Mouse (Mus musculus): ENCODE measurements around the gene Polr1a. TPM values are rescaled to one million over a fixed set of nuclear protein-coding genes. Genes with fewer than 3 reads are reported as not detected.

Polr1a gene
- polyA plus RNA-seq, 1 experiment from 2014 or later = 19.2 TPM

- ATAC-seq = no peak
- 59% methylated on average over 8 of the region's 8 CpGs for WGBS
- H3K4me2 ChIP-seq = no peak overlapping the region
- H3K27ac ChIP-seq = no peak overlapping the region
- H3K9me3 ChIP-seq (replicated peaks) = no peaks in the 10 kb centered on the region
- H3K9ac ChIP-seq = no peak overlapping the region
- no peaks in the 10 kb centered on the region for H3K27me3 ChIP-seq
- H3K36me3 ChIP-seq (ENCODE audit: poor library complexity, severe bottlenecking) = no peaks in the 10 kb centered on the region
- no peak overlapping the region for H3K4me3 ChIP-seq
- H3K4me1 ChIP-seq = no peaks in the 10 kb centered on the region
These were observed 80.9 kb downstream of the Polr1a start for GRCm38 (mm10) chr6:71989647-71990351.

GRCm38 (mm10) chr6:71990371-71990837 lies 81.6 kb downstream of the Polr1a start:
- Histone ChIP-seq H3K4me1 (no peaks in the 10 kb centered on the region), H3K27ac (no peak overlapping the region), H3K4me3 (no peak overlapping the region), H3K36me3 (ENCODE audit: poor library complexity, severe bottlenecking) (no peaks in the 10 kb centered on the region), H3K9ac (no peak overlapping the region), H3K4me2 (no peak overlapping the region), H3K9me3 (replicated peaks) (no peaks in the 10 kb centered on the region), H3K27me3 (no peaks in the 10 kb centered on the region)
- ATAC-seq = no peak
- 79% methylated on average over 8 of the region's 8 CpGs for WGBS

DNA sequence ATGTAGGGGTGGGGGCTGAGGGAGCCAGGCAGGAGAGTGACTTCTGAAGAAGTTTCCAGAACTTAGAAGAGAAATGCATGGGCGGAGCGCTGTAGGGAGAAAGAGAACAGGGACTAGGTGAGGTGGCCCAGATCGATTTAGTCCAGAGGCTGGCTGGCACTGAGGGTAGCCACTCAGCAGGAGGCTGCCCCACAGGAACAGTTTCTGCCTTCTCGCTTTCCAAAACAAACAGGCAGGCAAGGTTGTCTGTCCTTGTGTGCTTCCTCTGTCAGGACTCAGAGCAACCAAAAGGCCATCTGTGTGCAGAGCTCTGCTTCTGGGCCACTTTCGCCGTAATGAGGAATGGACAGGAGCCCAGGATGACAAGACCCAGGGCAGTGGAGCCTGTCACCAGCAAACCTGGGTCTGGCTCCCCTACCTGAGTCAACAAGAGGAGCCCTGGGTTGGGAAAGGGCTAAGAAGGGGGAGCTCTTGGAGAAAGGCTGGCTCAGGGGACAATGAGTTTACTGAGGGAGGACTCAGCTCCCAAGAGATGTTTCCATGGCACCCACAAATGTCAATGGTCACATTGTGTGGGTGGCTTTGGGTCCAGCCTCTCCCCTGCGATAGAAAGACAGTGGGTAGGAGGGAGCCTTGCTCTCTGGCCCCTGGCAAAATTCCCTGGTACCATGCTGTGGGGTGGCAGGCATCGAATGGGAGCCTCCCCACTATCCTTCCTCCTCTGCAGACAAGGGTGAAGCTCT lies 82.5 kb downstream of the Polr1a start:
- H3K9me3 ChIP-seq (replicated peaks) = no peaks in the 10 kb centered on the region
- H3K27ac ChIP-seq = no peak overlapping the region
- ATAC-seq = no peak
- H3K4me1 ChIP-seq = no peaks in the 10 kb centered on the region
- H3K4me2 ChIP-seq = no peak overlapping the region
- no peak overlapping the region for H3K4me3 ChIP-seq
- no peaks in the 10 kb centered on the region for H3K27me3 ChIP-seq
- H3K9ac ChIP-seq = no peak overlapping the region
- H3K36me3 ChIP-seq (ENCODE audit: poor library complexity, severe bottlenecking) = no peaks in the 10 kb centered on the region
- 68% methylated on average over 8 of the region's 8 CpGs for WGBS

DNA sequence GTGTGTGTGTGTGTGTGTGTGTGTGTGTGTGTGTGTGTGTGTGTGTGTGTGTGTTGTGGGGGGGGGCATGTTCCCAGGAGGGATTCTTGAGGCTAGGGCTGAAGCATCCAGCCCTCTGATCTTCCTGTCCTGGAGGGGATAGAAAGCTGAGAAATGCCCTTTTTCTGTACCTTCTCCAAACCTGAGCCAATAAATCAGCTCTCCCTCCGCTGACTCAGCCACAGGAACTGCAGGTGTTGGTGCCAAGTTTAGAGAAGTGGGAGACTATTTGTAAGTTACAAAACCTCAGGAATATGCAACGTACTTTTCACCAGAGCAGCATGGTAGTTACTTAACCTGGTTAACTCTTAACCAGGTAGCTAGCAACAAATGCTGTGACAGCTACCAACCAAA lies 83.1 kb downstream of the Polr1a start:
- no peaks in the 10 kb centered on the region for H3K4me1 ChIP-seq
- H3K4me3 ChIP-seq = no peak overlapping the region
- 83% methylated on average over 2 of the region's 2 CpGs for WGBS
- no peak overlapping the region for H3K27ac ChIP-seq
- H3K9me3 ChIP-seq (replicated peaks) = no peaks in the 10 kb centered on the region
- no peak for ATAC-seq
- no peaks in the 10 kb centered on the region for H3K27me3 ChIP-seq
- H3K36me3 ChIP-seq (ENCODE audit: poor library complexity, severe bottlenecking) = no peaks in the 10 kb centered on the region
- no peak overlapping the region for H3K9ac ChIP-seq
- no peak overlapping the region for H3K4me2 ChIP-seq

DNA sequence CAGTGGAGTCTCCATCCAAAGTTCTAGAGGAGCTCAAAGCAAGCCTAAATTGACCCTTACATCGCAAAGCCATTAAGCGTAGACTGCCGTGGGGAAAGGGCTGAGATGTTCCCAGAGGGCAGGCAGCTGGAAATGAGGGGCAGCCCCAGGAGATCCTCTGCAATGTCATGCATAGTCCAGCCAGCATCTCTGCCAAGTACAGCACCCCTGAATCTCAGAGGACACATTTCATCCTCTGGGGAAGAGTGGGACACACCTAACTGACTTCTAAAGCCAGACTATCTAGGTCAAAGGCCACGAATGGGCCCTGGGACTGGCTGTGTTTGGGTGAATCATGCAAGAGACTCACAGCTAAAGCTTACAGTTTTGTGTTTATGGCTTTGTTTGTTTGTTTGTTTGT lies 85.2 kb downstream of the Polr1a start:
- H3K27ac ChIP-seq = no peak overlapping the region
- H3K4me2 ChIP-seq = no peak overlapping the region
- 95% methylated on average over 4 of the region's 4 CpGs for WGBS
- H3K4me1 ChIP-seq = no peaks in the 10 kb centered on the region
- no peak overlapping the region for H3K4me3 ChIP-seq
- H3K27me3 ChIP-seq = no peaks in the 10 kb centered on the region
- no peak overlapping the region for H3K9ac ChIP-seq
- no peak for ATAC-seq
- no peaks in the 10 kb centered on the region for H3K36me3 ChIP-seq (ENCODE audit: poor library complexity, severe bottlenecking)
- H3K9me3 ChIP-seq (replicated peaks) = no peaks in the 10 kb centered on the region

DNA sequence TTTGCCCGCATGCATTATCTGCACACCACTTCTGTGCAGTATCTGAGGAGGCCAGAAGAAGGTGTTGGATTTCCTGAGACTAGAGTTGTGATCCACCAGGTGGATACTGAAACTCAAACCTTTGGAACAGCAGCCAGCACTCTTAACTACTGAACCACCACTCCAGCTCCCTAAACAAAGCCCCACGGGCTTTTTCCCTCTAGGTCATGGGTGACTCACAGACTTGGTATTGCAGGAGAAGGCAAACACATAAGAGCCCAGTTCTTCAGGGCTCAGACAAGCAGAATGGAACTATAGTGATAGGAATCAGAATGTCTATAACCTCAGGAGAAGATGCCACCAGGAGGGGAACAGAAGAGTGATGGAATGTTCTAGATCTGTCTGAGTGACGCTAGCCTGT lies 86.2 kb downstream of the Polr1a start:
- Histone ChIP-seq H3K9me3 (replicated peaks) (no peaks in the 10 kb centered on the region), H3K4me2 (no peak overlapping the region), H3K9ac (no peak overlapping the region), H3K4me3 (no peak overlapping the region), H3K36me3 (ENCODE audit: poor library complexity, severe bottlenecking) (no peaks in the 10 kb centered on the region), H3K27ac (no peak overlapping the region), H3K4me1 (no peaks in the 10 kb centered on the region), H3K27me3 (no peaks in the 10 kb centered on the region)
- ATAC-seq = no peak
- 86% methylated on average over 3 of the region's 3 CpGs for WGBS

GRCm38 (mm10) chr6:71997215-71997614 lies 88.4 kb downstream of the Polr1a start:
- H3K27me3 ChIP-seq = no peaks in the 10 kb centered on the region
- H3K9me3 ChIP-seq (replicated peaks) = no peaks in the 10 kb centered on the region
- no peak overlapping the region for H3K27ac ChIP-seq
- no peaks in the 10 kb centered on the region for H3K36me3 ChIP-seq (ENCODE audit: poor library complexity, severe bottlenecking)
- H3K4me3 ChIP-seq = no peak overlapping the region
- H3K4me1 ChIP-seq = no peaks in the 10 kb centered on the region
- no peak for ATAC-seq
- H3K4me2 ChIP-seq = no peak overlapping the region
- H3K9ac ChIP-seq = no peak overlapping the region
- WGBS = 90% methylated on average over 1 of the region's 1 CpGs

DNA sequence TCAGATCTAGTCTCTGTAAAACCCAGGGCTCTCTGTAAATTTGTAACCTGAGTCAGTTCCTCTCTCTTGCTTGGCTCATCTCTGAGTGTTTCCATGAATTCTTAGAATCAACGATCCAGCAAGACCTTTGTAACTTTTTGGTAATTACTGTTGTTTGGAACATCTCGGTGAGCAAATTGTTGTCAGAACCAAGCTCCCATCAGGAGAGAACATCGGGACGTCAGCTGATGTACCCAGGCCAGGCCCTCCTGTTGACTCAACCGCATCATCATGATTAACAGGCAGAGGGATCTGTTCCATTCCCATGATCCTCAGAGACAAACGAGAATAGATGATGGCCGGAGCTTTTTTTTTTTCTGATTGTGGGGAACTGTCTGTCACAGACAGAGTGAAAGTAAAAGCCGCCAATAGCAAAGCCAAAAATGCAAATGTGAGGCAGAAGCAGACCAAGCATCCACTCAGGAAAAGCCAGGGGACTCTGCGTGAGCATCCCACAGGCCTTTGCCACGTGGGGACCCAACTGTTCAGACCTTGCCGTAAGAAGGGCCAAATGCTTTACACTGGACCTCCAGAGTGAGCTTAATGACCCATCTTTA lies 91.2 kb downstream of the Polr1a start:
- no peak overlapping the region for H3K4me3 ChIP-seq
- no peak for ATAC-seq
- no peak overlapping the region for H3K4me2 ChIP-seq
- no peaks in the 10 kb centered on the region for H3K27me3 ChIP-seq
- H3K27ac ChIP-seq = no peak overlapping the region
- no peaks in the 10 kb centered on the region for H3K9me3 ChIP-seq (replicated peaks)
- no peaks in the 10 kb centered on the region for H3K4me1 ChIP-seq
- H3K36me3 ChIP-seq (ENCODE audit: poor library complexity, severe bottlenecking) = no peaks in the 10 kb centered on the region
- no peak overlapping the region for H3K9ac ChIP-seq
- WGBS = 85% methylated on average over 11 of the region's 11 CpGs

DNA sequence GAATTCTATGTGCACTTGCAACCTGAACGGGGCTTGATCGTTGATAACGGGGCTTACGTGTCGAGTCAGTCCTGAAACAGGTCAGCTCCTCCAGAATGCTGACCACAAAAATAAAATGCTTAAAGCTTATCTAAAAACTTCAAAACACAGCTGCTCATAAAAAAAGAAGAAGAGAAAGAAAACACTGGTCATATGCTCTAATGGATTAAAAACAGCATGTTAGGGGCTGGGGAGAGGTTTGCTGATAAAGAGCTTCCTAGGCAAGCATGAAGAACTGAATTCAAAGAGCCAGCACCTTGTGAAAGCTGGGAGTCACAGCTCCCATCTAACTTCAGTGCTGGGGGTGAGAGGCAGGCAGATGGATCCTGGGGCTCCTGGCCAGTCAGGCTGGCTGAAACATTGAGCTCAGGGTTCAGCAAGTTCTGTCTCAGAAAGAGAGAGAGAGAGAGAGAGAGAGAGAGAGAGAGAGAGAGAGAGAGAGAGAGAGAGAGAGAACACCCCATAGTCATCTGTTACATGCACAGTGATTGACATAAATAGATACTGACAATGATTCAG lies 92.4 kb downstream of the Polr1a start:
- WGBS = 95% methylated on average over 5 of the region's 5 CpGs
- Histone ChIP-seq H3K9ac (no peak overlapping the region), H3K27me3 (no peaks in the 10 kb centered on the region), H3K36me3 (ENCODE audit: poor library complexity, severe bottlenecking) (no peaks in the 10 kb centered on the region), H3K9me3 (replicated peaks) (no peaks in the 10 kb centered on the region), H3K4me3 (no peak overlapping the region), H3K4me1 (no peaks in the 10 kb centered on the region), H3K4me2 (no peak overlapping the region), H3K27ac (no peak overlapping the region)
- no peak for ATAC-seq

- Histone ChIP-seq H3K27me3 (no peaks in the 10 kb centered on the region), H3K4me2 (no peak overlapping the region), H3K36me3 (ENCODE audit: poor library complexity, severe bottlenecking) (no peaks in the 10 kb centered on the region), H3K4me1 (no peaks in the 10 kb centered on the region), H3K27ac (no peak overlapping the region), H3K4me3 (no peak overlapping the region), H3K9me3 (replicated peaks) (0 out of 2 replicates have a peak, but pooled peaks cover 3% of the 10 kb centered on the region), H3K9ac (no peak overlapping the region)
- ATAC-seq = no peak
- 78% methylated on average over 3 of the region's 3 CpGs for WGBS
These were observed 98.8 kb downstream of the Polr1a start for GRCm38 (mm10) chr6:72007411-72008212.

DNA sequence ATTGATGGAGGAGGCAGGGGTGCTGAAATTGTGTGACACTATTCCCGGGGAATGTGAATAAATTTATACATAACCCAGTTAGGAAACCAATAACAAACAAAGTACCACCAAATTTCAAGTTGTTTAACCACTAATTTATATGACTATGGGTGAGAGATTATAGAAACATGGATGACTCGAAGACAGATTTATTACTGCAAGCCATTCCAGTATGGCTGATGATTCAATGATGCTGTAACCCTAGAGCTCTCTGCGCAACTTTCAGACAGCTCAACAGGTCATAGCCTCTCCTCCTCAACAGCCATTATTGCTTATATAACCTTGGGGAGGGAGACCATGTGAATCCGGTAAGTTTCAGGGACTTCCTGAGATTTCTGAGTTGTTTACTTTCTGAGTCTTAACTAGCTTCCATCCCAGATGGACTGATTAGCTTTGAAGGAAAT lies 99.4 kb downstream of the Polr1a start:
- Histone ChIP-seq H3K4me2 (no peak overlapping the region), H3K36me3 (ENCODE audit: poor library complexity, severe bottlenecking) (no peaks in the 10 kb centered on the region), H3K9ac (no peak overlapping the region), H3K27ac (no peak overlapping the region), H3K27me3 (no peaks in the 10 kb centered on the region), H3K4me1 (no peaks in the 10 kb centered on the region), H3K4me3 (no peak overlapping the region), H3K9me3 (replicated peaks) (0 out of 2 replicates have a peak, but pooled peaks cover 3% of the 10 kb centered on the region)
- ATAC-seq = no peak
- 92% methylated on average over 4 of the region's 4 CpGs for WGBS

Measured in forebrain, embryonic 13.5 days (tissue).